Mouse (Mus musculus) spleen, adult 2 months (tissue): ENCODE data around the gene Qpctl.

Experiments
- CTCF ChIP-seq: fragments of 200-500 bp; IDR thresholded peaks from 2 replicates; pipeline ENCODE4 v1.5.1; 2011; ENCODE audit warnings: mild to moderate bottlenecking, inconsistent platforms; ENCODE audit not compliant: insufficient read depth, insufficient read length, insufficient replicate concordance; ENCODE audit errors: extremely low read depth
- POLR2A ChIP-seq: fragments of 200-500 bp; IDR thresholded peaks from 2 replicates; pipeline ENCODE4 v1.6.1; 2011; ENCODE audit warnings: low read depth, low read length, inconsistent platforms

DNA sequence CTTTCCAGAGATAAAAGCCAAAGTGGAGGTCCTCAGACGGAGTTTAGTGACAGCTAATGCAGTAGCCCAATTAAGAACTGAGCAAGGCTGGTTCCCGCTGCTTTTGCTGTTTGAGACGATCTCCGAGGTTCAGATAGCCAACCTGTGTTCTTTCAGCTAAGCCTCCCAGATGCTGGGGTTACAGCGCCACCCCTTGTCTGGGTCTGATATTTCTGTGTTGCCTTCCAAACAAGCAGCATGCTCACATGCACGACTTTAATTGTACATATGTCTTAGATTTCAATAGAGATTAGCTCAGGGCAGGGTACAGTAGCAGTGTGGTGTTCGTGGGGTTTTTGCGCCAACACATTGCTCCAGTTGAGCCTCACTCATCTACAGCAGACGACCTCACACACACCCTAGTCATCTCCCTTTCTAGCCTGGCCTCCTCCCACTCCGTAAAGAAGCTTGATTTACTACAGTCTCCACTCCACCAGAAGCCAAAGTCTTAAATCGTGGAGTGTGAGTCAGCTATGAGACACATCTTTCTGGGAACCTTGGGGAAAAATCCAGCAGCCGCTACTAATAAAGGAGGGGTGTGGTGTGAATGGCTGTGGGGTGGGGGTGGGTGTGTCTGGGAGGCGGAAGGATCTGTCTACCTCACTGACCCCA lies 6.9 kb upstream of the Qpctl start:
- TF ChIP-seq CTCF (no peak), POLR2A (no peak)
